Mouse (Mus musculus): ENCODE measurements around the gene Proz.

Gene Proz

DNA sequence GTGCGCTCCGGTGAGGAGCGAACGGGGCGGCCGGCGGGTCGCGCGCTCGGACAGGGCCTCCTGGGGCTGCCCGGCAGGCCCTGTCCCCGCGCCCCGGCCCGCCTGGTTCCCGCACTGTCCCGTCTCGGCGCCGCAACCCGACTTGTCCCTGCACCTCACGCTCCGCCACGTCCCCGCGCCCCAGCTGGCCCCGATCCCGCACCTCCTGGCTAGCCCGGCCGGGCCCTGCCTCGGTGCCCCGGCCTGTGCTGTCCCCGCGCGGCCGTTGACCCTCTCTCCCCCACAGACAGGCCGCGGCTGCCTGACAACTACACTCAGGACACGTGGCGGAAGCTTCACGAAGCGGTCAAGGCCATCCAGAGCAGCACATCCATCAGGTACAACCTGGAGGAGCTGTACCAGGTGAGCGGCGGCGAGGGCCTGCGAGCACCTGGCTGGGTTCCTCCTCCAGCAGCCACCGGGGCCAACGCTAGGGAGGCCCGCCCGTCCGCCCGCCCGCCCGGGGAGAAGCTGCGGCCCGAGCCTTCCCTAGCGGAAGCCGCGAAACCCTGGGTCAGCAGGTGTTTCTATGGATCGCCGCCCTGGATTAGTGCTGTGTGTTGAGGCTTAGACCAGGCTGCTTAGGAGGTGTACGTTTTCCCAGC lies 45.3 kb downstream of the Proz start:
- in situ Hi-C loops (cut with MboI, MseI): loop anchor here (10.0 kb wide), 1 partner anchor 1551 kb away; the partner anchor contains the start of genes Cars2 and Ing1

DNA sequence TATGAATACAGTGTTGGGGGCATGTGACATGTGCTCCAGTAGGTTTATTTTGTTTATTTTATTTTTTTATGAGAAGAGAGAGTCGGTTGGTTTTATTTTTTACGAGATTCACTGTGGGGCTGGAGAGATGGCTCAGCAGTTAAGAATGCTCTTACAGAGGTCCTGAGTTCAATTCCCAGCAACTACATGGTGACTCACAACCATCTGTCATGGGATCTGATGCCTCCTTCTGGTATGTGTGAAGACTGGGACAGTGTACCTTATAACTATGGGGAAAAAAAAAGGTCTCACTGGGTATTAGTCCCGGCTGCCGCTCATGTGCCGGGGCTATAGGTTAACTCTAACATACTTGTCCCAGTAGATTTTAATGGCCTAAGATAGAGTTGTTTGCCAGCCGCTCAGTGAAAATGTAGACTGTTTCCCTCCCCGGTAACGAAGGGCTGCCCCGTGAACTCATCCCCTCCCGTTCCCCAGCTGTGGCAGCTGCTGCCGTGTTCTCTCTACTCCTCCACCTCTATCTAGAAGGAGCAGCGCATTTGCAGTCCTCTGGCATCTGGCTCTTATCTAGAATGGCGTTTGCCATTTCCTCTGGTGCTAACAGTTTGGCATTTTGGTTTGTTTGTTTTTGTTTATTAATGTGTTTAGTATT lies 47.4 kb downstream of the Proz start:
- in situ Hi-C loops (cut with MboI, MseI): loop anchor here (10.0 kb wide), 1 partner anchor 1553 kb away; the partner anchor contains the start of genes Cars2 and Ing1

DNA sequence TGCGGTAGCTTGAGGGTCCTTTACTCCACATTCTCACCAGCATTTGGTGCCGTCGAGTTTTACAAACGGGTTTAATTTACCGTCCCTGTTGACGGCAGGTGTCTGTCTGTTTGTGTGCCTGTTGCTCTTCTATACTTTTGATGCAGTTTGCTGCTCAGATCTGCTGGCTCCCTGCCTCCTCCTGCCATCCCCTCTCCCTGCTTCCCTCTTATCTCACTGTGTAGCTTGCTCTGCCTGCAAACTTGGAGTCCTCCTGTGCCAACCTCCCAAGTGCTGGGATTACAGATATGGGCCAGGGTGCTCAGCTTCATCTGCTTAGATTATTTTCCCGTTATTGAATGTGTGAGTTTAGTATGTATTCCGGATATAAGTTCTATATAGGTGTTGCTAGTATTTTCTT lies 48.3 kb downstream of the Proz start:
- in situ Hi-C loops (cut with MboI, MseI): loop anchor here (10.0 kb wide), 1 partner anchor 1554 kb away; the partner anchor contains the start of genes Cars2 and Ing1

DNA sequence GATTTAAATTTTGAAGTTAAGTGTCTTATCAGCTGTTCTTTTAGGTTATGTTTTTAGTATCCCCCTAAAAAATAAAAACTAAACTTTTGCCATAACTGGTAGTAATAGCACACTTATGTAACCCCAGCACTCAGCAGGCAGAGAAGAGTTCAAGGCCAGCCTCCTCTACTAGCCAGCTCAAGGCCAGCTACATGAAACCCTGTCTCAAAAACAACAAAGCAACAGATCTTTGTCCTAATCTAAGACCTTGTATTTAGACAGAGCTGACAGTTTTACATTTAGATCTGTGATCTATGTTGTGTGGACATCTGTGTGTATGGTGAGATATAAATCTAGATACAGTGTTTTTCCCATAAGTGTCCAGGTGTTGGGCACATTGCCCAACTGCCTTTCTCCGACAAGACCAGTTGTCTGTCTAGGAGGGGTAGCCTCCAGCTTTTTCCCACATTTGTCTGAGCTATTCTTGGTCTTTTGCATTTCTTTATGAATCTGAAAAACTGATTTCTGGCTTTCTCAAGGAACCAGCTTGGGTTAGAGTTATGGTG lies 48.8 kb downstream of the Proz start:
- in situ Hi-C loops (cut with MboI, MseI): loop anchor here (10.0 kb wide), 1 partner anchor 1555 kb away; the partner anchor contains the start of genes Cars2 and Ing1

DNA sequence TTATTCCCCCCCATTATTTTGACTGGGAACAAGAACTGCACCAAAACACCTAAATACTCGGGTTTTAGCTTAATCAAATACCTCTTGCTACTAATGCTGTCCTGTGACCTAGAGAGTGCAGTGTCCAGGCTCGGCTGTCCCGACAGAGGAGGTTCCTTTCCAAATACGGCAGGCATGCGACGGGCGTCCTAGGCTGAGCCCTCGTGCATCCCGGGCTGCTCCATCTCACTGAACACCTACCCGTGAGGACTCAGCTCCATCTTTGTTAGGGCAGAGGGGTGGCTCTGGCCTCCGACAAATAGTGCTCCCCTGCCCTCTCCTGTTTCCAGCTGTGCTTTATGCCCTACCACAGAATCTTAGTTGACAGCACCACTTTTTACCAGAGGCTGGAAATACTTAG lies 51.2 kb downstream of the Proz start:
- in situ Hi-C loops (cut with MboI, MseI): no loop called here

DNA sequence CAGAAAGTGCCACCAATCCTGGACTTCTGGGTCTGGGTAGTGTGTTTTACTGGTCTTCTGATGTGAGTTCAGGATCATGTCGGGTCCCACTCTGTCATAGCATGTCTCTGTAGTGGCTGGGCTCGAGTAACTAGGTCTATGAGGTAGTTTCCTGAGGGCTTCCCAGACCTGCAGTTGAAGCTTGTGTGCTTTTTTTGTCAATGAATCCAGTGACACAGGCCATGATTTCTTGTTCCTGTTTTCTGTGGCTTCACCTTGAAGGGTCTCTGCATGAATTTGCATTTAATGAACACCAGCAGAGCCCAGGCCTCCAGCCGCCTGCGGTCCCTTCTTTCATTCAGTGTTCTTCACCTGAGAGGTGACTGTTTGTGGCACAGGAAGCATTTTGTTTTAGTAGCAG lies 52.5 kb downstream of the Proz start:
- in situ Hi-C loops (cut with MboI, MseI): no loop called here

DNA sequence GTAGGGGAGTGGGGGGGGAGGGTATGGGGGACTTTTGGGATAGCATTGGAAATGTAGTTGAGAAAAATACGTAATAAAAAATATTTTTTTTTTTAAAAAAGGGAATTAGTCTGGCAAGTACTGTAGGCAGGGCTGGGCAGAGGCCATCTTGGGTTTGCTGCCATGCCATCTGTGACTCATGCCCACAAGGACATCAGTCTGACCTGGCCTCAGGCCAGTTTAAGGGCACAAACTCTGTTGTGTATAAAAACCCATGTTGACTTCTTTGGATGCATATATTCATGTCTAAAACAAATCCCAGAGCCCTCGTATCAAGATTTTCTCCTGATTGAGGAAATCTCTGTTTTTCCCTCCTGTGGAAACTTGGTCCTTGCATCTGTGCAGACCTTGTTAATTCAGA lies 56.4 kb downstream of the Proz start:
- in situ Hi-C loops (cut with MboI, MseI): no loop called here

DNA sequence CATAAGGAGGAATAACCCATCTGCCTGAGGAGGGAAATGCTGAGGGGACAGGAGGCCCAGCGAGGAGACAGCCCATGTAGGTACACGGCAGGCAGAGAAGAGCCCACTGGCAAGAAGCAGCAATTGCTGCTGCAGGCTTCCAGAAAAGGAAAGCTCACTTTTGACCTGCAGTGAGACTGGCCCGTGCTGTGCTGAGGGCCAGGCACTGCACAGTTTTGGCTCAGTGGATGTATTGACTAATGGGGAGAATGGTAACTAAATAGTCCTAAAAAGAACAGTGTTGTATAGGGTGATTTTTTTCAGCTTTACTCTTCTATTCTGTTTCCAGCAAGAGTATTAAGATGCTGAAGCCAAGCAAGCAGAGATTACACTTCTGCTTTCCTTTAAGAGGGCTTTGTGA lies 57.8 kb downstream of the Proz start:
- in situ Hi-C loops (cut with MboI, MseI): no loop called here

DNA sequence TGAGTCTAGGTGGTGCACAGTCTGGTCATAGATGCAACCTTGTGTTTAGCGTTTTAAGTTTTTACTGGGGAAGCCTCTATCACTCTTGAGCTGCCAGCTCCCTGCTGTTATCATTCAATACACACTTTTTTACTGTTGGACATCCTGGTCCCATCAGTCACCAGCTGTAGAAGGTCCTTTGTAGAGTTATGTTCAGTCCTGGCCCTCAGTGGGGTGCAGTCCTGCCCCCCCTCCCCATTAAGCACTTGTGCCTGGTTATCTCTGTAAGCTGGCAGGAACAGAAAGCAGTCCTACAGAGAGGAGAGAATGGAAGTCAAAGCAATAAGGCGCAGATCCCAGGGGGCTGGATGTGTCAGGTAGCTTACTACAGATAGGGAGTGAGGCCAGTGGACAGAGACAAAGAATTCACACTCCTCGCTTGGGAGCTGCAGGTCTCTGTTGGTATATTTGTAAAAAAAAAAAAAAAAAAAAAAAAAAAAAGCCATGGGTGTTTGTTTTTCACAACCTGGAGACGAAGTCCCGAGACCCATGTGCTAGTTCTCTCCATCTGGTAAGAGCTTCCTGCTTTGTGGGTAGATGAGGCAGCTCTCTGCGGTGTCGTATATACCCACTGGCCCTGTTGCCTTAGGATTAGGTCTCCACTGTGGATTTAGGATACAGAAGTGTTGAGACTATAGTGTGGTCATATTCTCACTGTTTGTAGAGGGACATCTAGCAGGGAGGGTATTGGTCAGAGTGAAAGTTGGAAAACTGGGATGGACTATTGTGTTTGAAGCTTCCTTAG lies 60.4 kb downstream of the Proz start:
- in situ Hi-C loops (cut with MboI, MseI): no loop called here

DNA sequence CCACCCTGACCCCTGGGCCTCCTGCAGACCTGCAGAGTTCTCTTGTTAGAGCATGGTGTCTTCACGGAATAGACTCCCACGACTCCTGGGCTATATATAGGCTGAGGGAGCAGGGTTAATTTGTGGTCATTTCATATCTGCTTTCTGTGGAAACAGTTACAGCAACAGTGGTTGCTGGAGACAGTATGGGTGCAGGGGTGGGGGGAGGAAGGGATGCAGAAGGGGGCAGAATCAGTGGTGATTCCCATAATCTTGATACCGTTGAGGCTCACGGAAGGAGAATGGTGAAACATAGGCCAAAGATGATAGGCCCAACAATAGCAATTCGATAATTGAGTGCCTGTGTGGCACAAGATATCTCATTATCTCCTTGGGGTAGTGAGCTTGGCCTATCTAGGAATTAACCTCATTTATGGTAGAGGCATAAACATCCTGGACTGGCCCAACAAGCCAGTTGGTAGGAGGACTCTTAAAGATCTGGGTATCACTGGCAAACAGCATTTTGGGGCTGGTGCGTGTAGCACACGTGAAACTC lies 62.2 kb downstream of the Proz start:
- in situ Hi-C loops (cut with MboI, MseI): no loop called here

DNA sequence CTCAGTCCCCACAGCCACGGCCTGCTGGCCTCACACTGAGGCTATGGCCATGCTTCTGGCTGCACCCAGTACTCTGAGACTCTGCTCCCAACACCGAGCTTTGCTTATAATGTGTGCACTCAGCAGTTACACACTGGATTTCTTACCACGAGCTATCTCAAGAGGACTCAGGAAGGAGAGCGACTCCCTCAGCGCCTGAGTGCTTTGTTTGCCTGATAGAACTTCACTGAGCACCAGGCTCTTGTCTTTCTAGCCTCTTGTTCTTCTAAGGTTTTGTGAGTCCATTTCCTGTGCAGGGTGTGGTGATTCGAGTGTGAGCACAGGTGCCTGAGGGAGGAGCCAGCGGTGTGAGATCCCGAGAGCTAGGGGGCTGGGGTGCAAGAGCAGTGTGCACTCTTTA lies 64.2 kb downstream of the Proz start:
- in situ Hi-C loops (cut with MboI, MseI): no loop called here

Data from T-helper 2 cell (primary cell).